Mouse (Mus musculus) cerebellum, postnatal 10 days (tissue): ENCODE measurements around the gene Uba1.

Source experiments
- DNase-seq, 2 experiments: peaks; one replicate each; pipeline ENCODE4 v3.0.0; 2021; ENCODE audit warnings: mixed read lengths in 2 of 2

The Uba1 gene

DNA sequence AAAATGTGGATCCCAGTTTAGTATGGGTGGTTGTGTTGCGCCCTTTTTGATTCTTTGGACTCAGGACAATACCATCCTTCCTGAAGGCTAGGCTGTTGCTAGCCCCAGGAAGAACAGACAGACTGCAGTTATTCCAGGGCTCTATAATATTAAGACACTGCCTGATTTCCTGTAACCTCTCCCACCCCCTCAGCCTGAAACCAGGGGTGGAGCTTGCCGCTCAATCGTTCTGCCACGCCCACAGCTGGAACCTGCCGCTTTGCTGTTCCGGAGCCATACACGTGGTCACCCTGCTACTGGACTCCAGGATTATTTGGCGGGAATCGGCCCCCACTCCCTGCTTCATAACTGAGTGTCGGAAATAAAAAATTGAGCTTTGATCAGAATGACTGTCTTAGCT, 71.9 kb downstream of the Uba1 start:
- DNase-seq = peak in 1 of 2 experiments; percentile 17
